Mouse (Mus musculus): ENCODE results near the gene Gm9376. TPM values are rescaled to one million over a fixed set of nuclear protein-coding genes. Genes with fewer than 3 reads are reported as not detected.

Gm9376 gene
- polyA plus RNA-seq (2012; rRNA removed): not detected in 2 replicates

GRCm38 (mm10) chr14:118266660-118267059, at the start of gene Gm9376:
TSS of gene Gm9376 (plus strand) at chr14:118266960.

DNA sequence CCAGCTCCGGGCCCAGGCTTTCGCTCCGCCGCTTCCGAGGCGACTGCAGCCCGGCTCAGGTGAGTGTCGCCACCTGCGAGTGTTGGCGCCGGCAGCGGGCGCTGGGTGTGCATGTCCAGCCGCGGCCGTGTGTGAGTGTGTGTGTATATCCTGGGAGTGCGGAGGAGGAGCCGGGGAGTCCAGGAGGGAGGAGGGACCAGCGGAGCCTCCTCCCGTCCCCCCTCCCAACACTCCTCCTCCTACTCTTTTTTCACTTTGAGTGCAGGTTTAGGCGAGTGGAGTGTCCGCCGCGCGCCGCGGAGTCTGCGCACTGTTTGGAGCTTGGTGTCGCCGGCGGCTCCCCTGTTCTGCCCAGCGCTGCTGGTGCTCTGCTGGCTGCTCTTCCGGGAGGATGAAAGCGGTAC, 29.9 kb upstream of the Gm9376 start, which contains the start of gene Sox21:
Gene Sox21, minus strand, starts transcription at position 145 of the 404 bp plus-strand sequence.

Other genes starting within 250 kb of the Gm9376 start
- 0.06 and 0.28 TPM in 2 replicates for gene Dct, start 214.7 kb upstream of the Gm9376 start, polyA plus RNA-seq (2012; rRNA removed)
- 6.1 and 6.2 TPM in 2 replicates for gene Tgds, start 134.2 kb upstream of the Gm9376 start, polyA plus RNA-seq (2012; rRNA removed)
- 53.4 and 61.4 TPM in 2 replicates for gene Gpr180, start 129.8 kb upstream of the Gm9376 start, polyA plus RNA-seq (2012; rRNA removed)
- gene Sox21, start 29.9 kb upstream of the Gm9376 start, polyA plus RNA-seq (2012; rRNA removed): 0.51 and 0.69 TPM in 2 replicates

All from ovary, adult 2 months (tissue).